Mouse (Mus musculus) ES-CJ7 (cell line): ENCODE results near the gene Panx2.

ENCODE experiments used
- DNase-seq: peaks from one replicate; pipeline ENCODE4 v3.0.0; 2011; ENCODE audit warnings: low read depth, low spot score

Panx2 gene

DNA sequence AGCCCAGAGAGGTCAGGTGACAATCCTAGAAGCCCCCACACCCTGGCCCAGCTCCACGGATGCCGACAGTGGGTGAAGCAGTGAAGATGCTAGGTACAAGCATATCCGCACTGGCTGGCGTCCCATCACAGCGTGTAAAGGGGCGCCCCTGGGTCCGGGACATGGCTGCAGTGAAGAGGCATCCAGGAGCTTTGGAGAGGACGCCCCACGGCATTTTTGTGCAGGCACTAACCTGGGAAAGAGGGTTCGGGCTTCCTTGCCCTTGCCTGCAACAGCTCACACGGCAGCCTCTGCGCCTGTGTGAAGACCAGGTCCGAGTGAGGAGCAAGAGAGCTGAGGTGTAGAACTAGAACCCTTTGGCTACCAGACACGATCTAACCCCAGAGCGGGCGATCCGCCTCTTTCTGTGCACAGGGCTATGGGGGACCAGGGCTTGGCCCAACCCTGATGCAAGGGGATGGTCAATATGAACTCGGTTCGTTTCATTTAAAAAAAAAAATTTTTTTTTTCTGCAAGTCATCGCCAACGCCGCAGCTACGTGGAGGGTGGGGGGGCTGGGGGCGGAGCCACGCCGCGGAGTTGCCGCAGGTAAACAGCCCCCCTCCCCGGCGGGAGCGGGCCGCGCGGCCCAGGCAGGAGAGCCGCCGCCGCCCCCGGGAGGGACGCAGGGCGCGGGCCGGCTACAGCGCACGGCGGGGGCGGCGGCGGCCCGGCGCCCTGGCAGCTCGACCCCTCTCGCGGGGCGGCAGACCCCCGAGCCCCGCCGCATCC lies at the start of gene Panx2:
TSS of gene Panx2 (plus strand) at position 574 of the 771 bp plus-strand sequence.
- DNase-seq: peak; percentile 43

DNA sequence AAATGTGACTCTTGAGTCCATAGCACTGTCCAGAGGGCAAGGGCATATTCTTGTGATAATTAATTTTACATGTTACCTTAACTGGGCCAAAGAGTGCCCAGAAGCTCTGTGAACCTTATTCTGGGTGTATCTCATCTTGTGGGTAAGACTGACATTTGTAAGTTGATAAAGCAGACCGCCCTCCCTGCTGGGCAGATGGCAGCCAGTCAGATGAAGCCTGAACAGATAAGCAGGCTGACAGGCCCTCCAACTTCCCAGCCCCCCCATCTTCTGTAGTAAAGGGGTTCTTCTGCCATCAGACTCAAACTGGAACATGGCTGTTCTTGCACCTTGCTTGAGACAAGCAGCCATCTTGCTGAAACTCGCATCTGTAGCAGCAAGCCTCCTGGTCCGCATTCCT lies 42.8 kb upstream of the Panx2 start:
- DNase-seq: no peak

DNA sequence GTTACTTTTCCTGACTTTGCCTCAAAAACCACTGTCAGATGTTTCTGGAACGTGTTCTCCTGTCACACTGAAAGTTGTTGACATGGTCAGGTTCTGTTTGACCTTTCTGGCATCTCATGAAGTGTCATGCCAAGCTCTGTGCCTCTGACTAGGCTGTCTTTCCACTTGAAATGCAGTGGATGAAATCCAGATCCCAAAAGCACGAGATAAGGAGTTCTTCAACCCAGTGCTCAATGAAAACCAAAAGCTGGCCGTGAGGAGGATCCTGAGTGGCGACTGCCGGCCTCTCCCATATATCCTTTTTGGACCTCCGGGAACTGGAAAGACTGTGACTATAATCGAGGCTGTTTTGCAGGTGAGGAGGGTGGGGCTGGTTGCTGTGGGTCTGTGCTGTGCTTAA lies 39.4 kb upstream of the Panx2 start:
- DNase-seq: no peak

DNA sequence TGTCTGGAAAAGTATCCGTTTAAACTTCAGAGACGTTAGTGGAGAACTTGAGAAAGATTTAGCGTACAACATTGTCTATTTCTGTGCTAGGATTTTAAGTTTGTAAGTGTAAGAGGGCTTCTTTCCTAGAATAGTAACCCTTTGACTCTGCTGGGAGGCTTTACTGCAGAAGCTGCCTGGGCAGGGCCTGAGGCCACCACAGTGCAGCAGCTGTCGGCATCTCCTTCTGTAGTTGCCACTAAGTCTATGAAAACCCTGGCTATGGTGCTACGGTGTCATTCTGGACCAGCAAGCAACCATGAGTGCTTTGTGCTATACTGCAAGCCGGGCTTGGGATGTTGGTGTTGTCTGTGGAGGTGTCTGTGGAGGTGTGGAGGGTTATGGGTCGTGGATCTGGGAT lies 39.0 kb upstream of the Panx2 start:
- no peak for DNase-seq

DNA sequence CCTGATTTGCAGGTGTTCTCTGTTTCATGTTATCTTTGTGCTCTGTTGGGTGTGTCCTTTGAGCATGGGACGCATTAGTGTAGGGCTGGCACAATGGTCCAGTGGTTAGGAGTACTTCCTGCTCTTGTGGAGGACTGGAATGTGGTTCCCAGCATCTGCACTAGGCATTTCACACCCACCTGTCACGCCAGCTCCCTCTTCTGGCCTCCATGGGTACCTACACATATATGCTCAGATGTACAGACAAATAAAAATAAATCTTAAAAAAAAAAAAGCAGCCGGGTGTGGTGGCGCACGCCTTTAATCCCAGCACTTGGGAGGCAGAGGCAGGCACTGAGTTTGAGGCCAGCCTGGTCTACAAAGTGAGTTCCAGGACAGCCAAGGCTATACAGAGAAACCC lies 15.2 kb upstream of the Panx2 start:
- peak; percentile 60 for DNase-seq

DNA sequence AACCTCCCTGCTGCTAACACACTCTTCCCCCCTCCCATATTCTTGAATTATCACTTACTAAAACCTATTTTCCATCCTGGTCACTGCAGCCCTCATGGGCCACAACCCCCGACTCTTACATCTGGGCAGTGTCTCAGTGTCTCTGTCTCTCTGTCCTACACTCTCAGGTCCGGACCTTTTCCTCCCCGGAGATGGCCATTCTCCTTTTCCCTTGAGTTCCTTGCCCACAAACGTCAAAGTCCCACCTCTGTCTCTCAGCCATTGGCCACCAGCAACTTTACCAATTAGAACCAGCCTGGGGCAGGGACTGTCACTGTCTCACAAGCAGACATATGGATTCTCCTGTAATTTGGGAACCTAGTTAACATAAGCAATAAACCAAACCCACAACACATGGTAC lies 13.2 kb upstream of the Panx2 start:
- no peak for DNase-seq

DNA sequence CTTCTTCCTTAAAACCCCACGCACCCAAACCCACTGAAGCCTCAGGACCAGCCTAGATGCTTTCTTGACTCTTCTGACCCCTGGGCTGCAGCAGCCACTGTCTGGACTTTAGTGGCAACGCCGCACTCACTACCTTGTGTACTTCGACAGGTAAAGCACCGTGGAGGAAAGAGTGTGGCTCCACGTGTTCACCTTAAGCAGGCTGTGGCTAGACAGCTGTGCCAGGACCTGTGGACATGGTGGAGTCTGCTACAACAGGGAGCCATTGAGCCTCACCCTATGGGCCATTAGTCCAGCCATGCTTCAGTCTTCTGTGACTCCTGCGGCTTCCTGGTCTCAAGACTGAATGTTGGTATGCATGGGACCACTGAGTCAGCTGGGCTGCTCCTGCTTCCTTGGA lies 4.9 kb upstream of the Panx2 start:
- DNase-seq: no peak

DNA sequence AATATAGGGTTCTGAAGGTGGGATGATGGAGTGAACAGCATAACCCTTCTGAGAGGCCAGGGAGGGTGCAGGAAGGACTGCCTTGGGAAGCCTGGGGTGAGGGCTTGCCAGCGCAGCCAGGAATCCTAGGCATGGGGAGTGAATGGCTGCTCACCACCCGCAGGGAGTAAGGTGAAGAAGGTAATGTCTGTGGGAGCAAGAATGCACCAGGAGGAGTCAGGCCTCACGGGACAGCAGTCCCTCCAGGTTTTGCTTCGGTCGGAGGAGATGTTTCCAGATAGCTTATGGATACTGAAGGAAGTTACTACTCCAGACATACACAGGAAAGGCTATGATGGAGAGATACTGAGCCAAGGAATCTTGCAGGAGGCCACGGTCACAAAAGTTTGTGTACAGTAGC lies 798 bp upstream of the Panx2 start:
- DNase-seq: no peak

DNA sequence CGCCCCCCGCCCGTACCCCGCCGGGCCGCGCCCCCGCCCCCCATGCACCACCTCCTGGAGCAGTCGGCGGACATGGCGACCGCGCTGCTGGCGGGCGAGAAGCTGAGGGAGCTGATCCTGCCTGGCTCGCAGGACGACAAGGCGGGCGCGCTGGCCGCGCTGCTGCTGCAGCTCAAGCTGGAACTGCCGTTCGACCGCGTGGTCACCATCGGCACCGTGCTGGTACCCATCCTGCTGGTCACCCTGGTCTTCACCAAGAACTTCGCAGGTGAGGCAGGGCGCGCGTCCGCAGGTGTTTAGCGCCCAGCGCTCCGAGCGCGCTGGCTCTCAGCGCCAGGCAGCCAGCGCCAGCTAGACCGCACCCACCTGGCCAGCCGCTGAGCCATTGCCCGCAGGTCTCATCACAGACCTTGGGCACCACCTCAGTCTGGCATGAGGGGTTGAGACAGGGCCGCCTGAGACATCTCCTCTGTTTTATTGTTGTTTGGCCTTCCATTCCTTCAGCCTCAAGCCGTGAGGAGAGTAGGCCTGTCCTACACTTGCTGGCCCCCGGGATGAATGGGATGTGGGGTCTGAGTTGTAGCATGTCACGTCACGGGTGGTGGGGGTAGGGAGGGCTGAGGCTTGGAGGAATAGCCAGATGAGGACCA lies 623 bp downstream of the Panx2 start:
- no peak for DNase-seq

DNA sequence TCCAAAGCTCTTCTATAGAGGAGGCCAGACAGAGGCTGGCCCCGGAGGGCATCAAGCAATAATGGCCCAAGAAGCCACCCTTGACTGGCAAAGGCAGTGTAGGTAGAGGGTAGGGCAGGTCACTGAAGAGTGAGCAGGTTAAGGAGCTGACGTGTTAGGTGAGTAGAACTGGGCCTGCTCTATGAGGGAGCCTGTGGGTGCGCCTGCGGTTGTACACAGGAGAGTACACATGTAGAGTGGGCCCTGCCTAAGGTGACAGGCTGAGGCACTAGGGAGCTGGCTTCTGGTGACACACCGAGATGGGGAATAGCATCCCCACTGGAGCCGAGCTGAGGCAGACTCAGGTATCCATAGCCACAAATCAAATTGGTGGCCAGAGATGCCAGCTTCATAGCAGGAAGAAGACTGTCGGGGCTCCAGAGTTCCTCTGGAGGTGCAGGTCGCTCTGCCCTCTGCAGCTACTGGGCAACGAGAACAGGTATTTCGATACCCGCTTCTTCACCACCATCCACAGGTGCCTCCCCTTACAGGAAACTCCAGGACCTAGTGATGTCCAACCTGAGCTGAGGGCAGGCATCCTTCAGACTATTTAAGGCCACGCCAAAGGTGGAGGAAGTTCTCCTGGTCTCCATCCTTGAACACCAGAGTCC lies 1.4 kb downstream of the Panx2 start:
- DNase-seq: no peak

DNA sequence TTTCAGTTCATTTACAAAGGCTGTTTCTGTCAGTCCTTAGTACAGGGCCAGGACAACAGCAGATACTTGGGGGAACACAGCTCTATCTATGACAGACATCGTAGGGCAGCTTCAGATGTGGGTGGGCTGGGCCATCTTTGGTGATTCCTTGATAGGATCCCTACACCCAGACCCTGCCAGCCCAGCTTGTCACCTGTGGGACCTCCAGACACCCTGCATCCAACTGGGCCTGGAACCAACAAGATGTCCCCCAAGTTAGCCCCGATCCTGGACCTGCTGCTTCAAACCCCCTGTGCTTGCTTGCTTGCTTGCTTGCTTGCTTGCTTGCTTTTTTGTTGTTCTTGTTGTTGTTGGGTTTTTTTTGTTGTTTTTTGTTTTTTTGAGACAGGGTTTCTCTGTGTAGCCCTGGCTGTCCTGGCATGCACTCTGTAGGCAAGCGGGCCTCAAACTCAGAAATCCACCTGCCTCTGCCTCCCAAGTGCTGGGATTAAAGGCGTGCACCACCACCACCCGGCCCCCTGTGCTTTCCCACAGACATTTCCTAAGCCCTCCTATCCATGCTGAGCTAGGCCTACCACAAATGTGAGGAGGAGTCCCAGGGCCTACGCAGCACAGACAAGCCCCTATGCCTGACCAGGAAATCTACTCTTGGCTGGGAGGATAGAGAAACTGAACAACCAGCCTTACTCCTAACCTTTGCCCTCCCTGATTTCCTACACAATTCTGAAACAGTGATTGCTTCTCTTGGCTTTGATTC lies 2.4 kb downstream of the Panx2 start:
- DNase-seq: no peak

DNA sequence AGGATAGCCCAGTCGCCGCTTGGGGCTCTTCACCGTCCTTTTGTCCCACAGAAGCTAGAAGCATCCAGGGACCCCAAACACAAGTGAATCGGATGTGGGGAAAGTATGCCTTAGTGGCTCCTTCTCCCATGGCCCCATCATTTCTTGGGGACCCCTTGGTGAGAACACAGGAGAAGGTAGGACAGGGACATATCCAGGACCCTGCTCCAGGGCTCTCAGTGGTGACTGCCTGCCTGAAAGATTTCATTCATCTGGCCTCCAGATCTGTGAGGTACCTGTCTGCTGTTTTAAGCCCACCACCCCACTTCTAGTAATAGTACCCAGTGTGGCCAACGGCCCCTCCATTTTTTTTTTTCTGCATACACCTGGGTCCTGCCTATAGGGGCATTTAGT lies 3.0 kb downstream of the Panx2 start:
- DNase-seq: no peak

DNA sequence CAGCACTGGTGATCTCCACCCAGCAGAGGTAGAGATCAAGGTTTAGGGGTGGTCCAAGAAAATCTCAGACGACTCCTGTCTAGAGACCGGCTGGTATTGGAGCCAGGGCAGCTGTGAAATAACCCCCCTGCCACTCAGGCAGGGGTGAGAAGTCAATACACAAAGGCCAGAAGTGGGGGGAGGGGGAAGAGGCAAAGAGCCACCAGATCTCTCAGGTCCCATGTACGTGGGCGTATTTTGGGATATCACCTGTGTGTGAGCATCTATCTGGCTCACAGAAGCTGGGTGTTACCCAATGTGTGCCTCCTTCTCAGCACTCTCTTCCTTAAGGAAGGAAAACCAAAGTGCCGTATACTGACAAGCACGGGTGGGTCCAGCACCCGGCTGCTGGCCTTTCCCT lies 3.5 kb downstream of the Panx2 start:
- no peak for DNase-seq

DNA sequence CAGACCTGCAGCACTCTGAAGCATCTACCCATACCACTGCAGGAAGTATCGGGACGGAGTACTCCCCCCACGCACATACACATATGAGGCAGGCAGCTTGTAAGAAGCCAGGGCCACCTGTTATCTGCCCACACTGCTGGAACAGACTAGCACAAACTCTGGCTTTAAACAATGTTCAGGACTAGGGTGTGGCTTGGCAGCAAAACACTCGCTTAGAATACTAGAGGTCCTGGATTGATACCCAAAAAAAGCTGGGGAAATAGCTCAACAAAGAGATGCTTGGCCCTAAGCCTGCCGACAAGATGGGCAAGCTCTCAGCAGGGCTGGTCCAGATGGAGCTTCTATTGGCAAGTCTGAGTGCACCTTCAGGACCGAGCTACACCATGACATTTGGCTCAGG lies 4.0 kb downstream of the Panx2 start:
- no peak for DNase-seq

DNA sequence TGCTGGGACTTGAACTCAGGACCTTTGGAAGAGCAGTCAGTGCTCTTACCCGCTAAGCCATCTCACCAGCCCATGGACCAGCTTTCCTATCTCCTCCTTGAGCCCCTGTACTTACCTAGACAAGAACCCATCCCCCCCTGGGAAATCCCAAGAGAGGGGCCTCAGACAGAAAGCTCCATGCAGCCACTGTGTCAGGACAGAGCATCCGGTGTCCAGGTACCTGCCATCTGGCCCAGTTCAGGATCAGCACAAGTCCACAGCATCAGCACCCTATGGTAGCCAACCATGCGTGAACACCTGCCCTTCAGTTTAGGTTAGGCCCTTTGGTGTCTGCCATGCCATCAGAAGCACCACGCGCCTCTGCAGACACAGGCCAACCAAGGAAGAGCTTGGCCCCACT lies 5.4 kb downstream of the Panx2 start:
- no peak for DNase-seq

DNA sequence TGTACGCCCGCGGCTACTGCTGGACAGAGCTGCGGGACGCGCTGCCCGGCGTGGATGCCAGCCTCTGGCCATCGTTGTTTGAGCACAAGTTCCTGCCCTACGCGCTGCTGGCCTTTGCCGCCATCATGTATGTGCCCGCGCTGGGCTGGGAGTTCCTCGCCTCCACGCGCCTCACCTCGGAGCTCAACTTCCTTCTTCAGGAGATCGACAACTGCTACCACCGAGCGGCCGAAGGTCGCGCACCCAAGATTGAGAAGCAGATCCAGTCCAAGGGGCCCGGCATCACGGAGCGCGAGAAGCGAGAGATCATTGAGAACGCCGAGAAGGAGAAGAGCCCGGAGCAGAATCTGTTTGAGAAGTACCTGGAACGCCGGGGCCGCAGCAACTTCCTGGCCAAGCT lies 8.1 kb downstream of the Panx2 start:
- DNase-seq: no peak

DNA sequence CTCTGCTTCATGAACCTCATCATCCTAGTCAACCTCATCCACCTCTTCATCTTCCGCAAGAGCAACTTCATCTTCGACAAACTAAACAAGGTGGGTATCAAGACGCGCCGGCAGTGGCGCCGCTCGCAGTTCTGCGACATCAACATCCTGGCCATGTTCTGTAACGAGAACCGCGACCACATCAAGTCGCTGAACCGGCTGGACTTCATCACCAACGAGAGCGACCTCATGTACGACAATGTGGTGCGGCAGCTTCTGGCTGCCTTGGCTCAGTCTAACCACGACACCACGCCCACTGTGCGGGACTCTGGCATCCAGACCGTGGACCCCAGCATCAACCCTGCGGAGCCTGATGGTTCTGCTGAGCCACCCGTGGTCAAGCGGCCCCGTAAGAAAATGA lies 8.7 kb downstream of the Panx2 start:
- DNase-seq: peak; percentile 22

DNA sequence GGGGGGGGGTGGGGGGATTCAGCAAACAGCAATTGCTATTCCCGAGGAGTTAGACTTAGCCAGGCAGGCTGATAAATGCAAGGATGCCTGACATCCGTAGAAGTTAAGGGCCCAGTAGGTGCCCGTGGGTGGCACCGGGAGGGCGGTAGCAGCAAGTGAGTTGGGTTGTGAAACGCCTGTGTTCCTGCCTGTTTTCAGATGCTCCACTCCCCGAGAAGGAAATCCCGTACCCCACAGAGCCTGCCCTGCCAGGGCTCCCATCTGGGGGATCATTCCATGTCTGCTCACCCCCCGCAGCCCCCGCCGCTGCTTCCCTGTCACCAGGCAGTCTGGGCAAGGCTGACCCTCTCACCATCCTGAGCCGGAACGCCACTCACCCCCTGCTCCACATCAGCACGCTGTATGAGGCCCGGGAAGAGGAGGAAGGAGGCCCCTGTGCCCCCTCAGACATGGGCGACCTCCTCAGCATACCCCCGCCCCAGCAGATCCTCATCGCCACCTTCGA lies 9.9 kb downstream of the Panx2 start:
- DNase-seq: no peak

DNA sequence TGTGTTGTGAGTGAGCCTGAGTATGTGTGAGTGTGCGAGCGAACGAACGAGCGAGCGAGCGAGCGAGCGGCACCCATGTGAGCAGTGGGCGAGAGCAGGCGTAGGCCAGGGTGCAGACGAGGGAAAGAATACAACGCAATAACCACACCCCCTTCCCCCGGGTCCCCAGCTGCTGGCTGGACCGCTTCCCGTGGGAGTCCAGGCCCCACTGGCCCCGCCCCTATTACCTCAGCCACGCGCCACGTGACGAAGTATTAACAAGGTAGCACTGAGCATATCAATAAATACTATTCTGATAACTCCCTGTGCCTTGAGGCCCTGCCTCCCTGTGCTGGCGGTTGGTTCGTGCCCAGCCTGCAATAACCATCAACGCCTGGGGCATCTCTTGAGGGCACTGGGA lies 11.1 kb downstream of the Panx2 start:
- DNase-seq: no peak

DNA sequence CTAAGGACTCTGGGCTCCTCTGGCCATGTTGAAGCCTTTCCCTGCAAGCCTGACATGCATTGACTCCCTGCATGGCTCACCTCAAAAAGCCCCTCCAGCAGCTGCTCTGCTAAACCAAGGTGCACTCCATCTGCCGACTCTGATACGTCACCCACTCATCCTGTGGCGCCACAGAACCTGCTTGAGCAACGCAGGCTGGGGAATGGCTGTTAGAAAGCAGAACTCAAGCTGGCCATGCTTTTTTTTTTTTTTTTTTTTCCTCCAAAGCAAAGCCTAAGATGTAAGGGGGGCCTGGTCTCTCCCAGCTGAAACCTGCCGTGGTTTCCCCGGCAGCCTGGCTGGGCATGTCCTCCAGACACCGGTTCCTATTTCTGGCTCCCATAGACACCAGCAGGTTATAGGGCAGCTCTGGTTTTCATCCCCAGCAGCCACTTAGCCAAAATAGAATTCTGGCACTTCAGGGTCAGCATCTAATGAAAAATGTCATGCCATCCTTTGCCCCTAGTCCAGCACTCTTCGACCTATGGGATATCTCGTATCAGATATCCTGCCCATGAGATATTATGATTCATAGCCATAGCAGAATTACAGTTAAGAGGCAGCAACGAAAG lies 14.6 kb downstream of the Panx2 start:
- no peak for DNase-seq

DNA sequence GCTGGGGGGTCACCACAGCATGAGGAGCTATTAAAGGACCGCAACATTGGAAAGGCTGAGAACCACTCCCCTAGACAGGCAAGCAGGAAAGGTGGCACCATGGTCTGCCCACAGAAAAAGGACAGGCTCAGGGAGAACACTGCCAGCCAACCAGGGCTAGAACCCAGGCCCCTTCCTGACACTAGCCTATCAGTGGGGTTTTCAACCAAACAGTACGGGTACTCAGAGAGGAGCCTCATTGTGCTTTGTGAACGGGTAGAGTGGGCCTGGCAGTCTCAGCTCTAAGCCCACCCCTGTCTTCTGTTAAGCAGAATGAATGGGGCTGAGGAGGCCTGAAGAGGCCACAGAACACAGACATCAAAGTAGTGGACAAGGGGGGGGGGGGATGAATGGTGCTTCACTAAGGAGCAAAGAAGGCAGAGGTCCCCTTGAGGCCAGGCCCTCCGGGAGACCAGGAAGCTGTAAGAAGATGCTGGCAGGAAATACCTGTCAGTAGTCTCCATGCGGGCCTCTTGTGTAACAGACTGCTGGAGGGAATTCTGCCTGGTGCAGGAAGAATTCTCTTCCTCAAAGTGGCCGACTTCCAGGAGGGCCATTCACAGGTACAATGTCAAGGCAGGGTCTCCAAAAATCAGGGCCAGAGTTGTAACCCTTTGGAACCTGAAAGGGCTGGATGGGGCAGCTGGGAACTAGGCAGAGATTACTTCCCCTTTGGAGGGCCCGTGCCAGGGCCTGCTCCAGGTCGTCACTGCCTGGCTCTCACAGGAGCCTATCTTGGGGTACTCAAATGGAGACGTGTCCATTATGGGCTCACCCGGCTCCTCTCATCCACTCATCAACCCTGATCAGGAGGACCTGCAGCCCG lies 15.3 kb downstream of the Panx2 start, which contains the start of gene Trabd:
TSS of gene Trabd (plus strand) at position 512 of the 865 bp plus-strand sequence.
- DNase-seq: no peak
